Mouse (Mus musculus) CH12.LX (cell line): ENCODE data around the gene Ccl7.
A peak's percentile ranks its signal among the peaks of the same experiment; 100 is the strongest.

Experiments
- CHD2 ChIP-seq: IDR thresholded peaks from 2 replicates; pipeline ENCODE4 v1.6.1; 2011; ENCODE audit warnings: low read length, improper control_type of control experiment
- CTCF ChIP-seq, 2 experiments: IDR thresholded peaks in 1 of 2; conservative IDR thresholded peaks in 1 of 2; 2 replicates each; pipeline ENCODE4 v1.5.1; 2011 to 2012; ENCODE audit warnings: low read depth in 2 of 2, low read length in 2 of 2, improper control_type of control experiment in 1 of 2, inconsistent platforms in 1 of 2, mild to moderate bottlenecking in 1 of 2, moderate library complexity in 1 of 2
- ETS1 ChIP-seq: conservative IDR thresholded peaks from 2 replicates; pipeline ENCODE4 v1.6.1; 2012; ENCODE audit warnings: low read depth, mild to moderate bottlenecking, inconsistent platforms, low read length, improper control_type of control experiment, moderate library complexity
- GABPA ChIP-seq: IDR thresholded peaks from 2 replicates; pipeline ENCODE4 v1.6.1; 2012; ENCODE audit warnings: low read depth, low read length, improper control_type of control experiment, inconsistent platforms; ENCODE audit not compliant: insufficient replicate concordance
- MYC ChIP-seq: IDR thresholded peaks from 2 replicates; pipeline ENCODE4 v1.6.1; 2011; ENCODE audit warnings: low read depth, mild to moderate bottlenecking, improper control_type of control experiment, low read length
- POLR2A ChIP-seq: IDR thresholded peaks from 2 replicates; pipeline ENCODE4 v1.6.1; 2011; ENCODE audit warnings: low read depth, mild to moderate bottlenecking, improper control_type of control experiment, low read length
- SIN3A ChIP-seq: IDR thresholded peaks from 2 replicates; pipeline ENCODE4 v1.6.1; 2012; ENCODE audit warnings: low read length, improper control_type of control experiment, inconsistent platforms
- USF1 ChIP-seq: IDR thresholded peaks from 2 replicates; pipeline ENCODE4 v1.6.1; 2014; ENCODE audit warnings: low read depth, mild to moderate bottlenecking, inconsistent platforms, low read length, improper control_type of control experiment
- ZC3H11A ChIP-seq: IDR thresholded peaks from 2 replicates; pipeline ENCODE4 v1.6.1; 2012; ENCODE audit warnings: low read depth, mild to moderate bottlenecking, inconsistent platforms, low read length, improper control_type of control experiment

DNA sequence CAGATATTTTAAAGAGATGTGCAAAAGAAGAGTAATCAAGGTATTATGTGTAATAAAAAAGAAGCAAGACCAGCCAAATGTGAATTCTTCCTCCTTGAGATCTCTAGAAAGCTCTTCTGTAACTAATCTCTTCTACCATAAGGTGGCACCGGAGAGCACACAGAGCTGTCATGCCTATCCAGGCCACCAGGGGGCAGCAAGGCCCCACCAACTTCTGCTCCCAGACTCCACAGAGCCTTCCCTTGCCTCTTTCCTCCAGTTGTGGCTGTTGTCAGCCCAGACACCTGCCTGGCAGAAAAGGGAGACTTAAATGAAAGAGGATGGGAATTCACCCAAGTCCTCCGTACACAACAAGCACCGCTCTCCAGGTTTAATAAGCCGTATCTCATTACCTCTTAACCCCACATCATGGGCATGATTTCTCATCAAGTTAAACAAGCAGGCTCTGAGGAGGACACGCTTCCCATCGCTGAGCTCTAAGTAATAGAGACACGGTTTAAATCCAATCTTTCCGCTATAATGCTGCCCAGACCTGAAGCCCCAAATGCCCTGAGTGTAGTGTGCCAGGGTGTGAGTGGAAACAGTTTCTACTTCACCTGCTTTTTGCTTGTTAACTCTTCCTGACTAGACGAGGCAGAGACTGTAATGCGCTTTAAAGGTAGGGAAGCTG is 49.2 kb upstream of the Ccl7 start:
- TF ChIP-seq MYC (no peak), ZC3H11A (peak; percentile 65), ETS1 (no peak), SIN3A (no peak), CHD2 (no peak), USF1 (no peak), POLR2A (no peak), GABPA (no peak), CTCF (conservative IDR thresholded peaks at IDR 0.05 in 1 of 2, IDR thresholded peaks at IDR 0.05 in 1 of 2; ENCODE audit: low read depth in 2 of 2, low read length in 2 of 2) (peak; percentile 99 to 100)
